ENCODE assay signal across 8 mouse cellular contexts in genomic region chr6:51271128-51271480, GRCm38 (mm10).
DNase-seq lines count a peak whose midpoint lies in the region; ATAC-seq and TF ChIP-seq lines count a peak whose summit lies in the region.

No protein-coding gene starts in this region.

- peaks cover 14% of the 10 kb centered on the region for H3K4me1 ChIP-seq in heart, embryonic 12.5 days (replicated peaks)
- no peaks in the 10 kb centered on the region for H3K4me1 ChIP-seq in ES-Bruce4 (ENCODE audit: control insufficient read depth, insufficient read depth, low read length)
- H3K4me1 ChIP-seq in forebrain, embryonic 15.5 days, result peaks cover 16% of the 10 kb centered on the region
- peaks cover 2% of the 10 kb centered on the region for H3K4me1 ChIP-seq in liver, embryonic 16.5 days (ENCODE audit: control insufficient read depth, low read depth, low read length)

- no peak for DNase-seq in heart, adult 18-20 months
- DNase-seq in adrenal gland, adult 2 months, result no peak
- no peak for DNase-seq in right cerebral cortex, postnatal 36 days (ENCODE audit: low spot score in 2 of 2)
- no peak for DNase-seq in embryo, embryonic 10.5 days (ENCODE audit: low spot score)

- H3K9me3 ChIP-seq in heart, embryonic 12.5 days (replicated peaks), result no peaks in the 10 kb centered on the region
- H3K9me3 ChIP-seq in ES-Bruce4 (replicated peaks; ENCODE audit: control insufficient read depth, insufficient read depth, low read length, poor library complexity, severe bottlenecking), result no peaks in the 10 kb centered on the region
- no peaks in the 10 kb centered on the region for H3K9me3 ChIP-seq in forebrain, embryonic 15.5 days
- H3K9me3 ChIP-seq in liver, embryonic 16.5 days (replicated peaks; ENCODE audit: control insufficient read depth, low read length), result no peaks in the 10 kb centered on the region

- H3K27me3 ChIP-seq in heart, embryonic 12.5 days (replicated peaks), result peaks cover 8% of the 10 kb centered on the region; the same call in 1 of the 2 replicates
- H3K27me3 ChIP-seq in ES-Bruce4 (ENCODE audit: control insufficient read depth, insufficient read depth, low read length, poor library complexity, severe bottlenecking), result no peaks in the 10 kb centered on the region
- peaks cover 8% of the 10 kb centered on the region for H3K27me3 ChIP-seq in forebrain, embryonic 15.5 days
- no peaks in the 10 kb centered on the region for H3K27me3 ChIP-seq in liver, embryonic 16.5 days (ENCODE audit: control insufficient read depth, insufficient read depth, low read depth, low read length)

- no peak for TF ChIP-seq EP300 in ES-Bruce4 (IDR thresholded peaks at IDR 0.05; ENCODE audit: insufficient read depth, low read depth, low read length)

- no peaks in the 10 kb centered on the region for H3K36me3 ChIP-seq in heart, embryonic 12.5 days
- no peaks in the 10 kb centered on the region for H3K36me3 ChIP-seq in ES-Bruce4 (ENCODE audit: control insufficient read depth, insufficient read depth, low read length, poor library complexity, severe bottlenecking)
- H3K36me3 ChIP-seq in forebrain, embryonic 15.5 days, result no peaks in the 10 kb centered on the region
- H3K36me3 ChIP-seq in liver, embryonic 16.5 days (ENCODE audit: control insufficient read depth, insufficient read depth), result no peaks in the 10 kb centered on the region

- ATAC-seq in heart, embryonic 12.5 days (ENCODE audit: insufficient number of reproducible peaks, low FRiP score), result no peak
- peak; percentile 79 for ATAC-seq in forebrain, embryonic 15.5 days (replicated peaks)
- ATAC-seq in liver, embryonic 16.5 days (ENCODE audit: low read depth), result no peak; the same call in 1 of the 2 replicates

- H3K4me2 ChIP-seq in heart, embryonic 12.5 days, result peak overlapping the region; percentile 89
- peak overlapping the region; percentile 96 for H3K4me2 ChIP-seq in forebrain, embryonic 15.5 days (replicated peaks)
- H3K4me2 ChIP-seq in liver, embryonic 16.5 days (ENCODE audit: low read depth, low read length), result peak overlapping the region; percentile 87

- H3K27ac ChIP-seq in heart, embryonic 12.5 days (ENCODE audit: poor library complexity, severe bottlenecking), result no peak overlapping the region
- no peak overlapping the region for H3K27ac ChIP-seq in ES-Bruce4 (ENCODE audit: insufficient read depth, low read length)
- H3K27ac ChIP-seq in forebrain, embryonic 15.5 days (replicated peaks), result no peak overlapping the region
- 0 out of 2 replicates have a peak overlapping the region, but pooled peaks have one; percentile 46 for H3K27ac ChIP-seq in liver, embryonic 16.5 days (ENCODE audit: low read length)

- WGBS in heart, embryonic 12.5 days, result 3% methylated on average over 16 of the region's 17 CpGs
- under 1% methylated on average over 17 of the region's 17 CpGs for WGBS in forebrain, embryonic 15.5 days
- WGBS in liver, embryonic 16.5 days (ENCODE audit: insufficient replicate concordance), result 2% methylated on average over 16 of the region's 17 CpGs

- H3K9ac ChIP-seq in heart, embryonic 12.5 days, result no peak overlapping the region
- no peak overlapping the region for H3K9ac ChIP-seq in ES-Bruce4 (ENCODE audit: low read depth, poor library complexity, severe bottlenecking)
- peak overlapping the region; percentile 39 for H3K9ac ChIP-seq in forebrain, embryonic 15.5 days (replicated peaks)
- H3K9ac ChIP-seq in liver, embryonic 16.5 days (ENCODE audit: low read depth, low read length), result no peak overlapping the region

- peak overlapping the region; percentile 72 for H3K4me3 ChIP-seq in heart, embryonic 12.5 days
- H3K4me3 ChIP-seq in ES-Bruce4 (ENCODE audit: low read depth, low read length), result peak overlapping the region; percentile 68
- peak overlapping the region; percentile 58 for H3K4me3 ChIP-seq in forebrain, embryonic 15.5 days
- peak overlapping the region; percentile 67 for H3K4me3 ChIP-seq in liver, embryonic 16.5 days (ENCODE audit: low read depth, low read length)

- no peak for TF ChIP-seq CTCF in ES-Bruce4 (IDR thresholded peaks at IDR 0.05; ENCODE audit: low read depth, low read length)

- TF ChIP-seq POLR2A in ES-Bruce4 (IDR thresholded peaks at IDR 0.05; ENCODE audit: insufficient read depth, low read length), result peak; percentile 72
